Mouse (Mus musculus) regulatory T cell (primary cell): ENCODE measurements at regions not wholly inside any gene's neighbourhood (a gene's known extent, or its start where the extent isn't known, plus 50 kb on each side); places are given as distances from the start of the nearest gene placed in this dataset.

Experiments used
- in situ Hi-C: fragments of 300-600 bp; cut with MboI, MseI; formaldehyde crosslinking; loops from one replicate; pipeline ENCODE4 v1.15.1; 2025; ENCODE audit warnings: high pct_unique_total_duplicates

GRCm38 (mm10) chr13:63627184-63627893, 53.9 kb upstream of the Ptch1 start:
- in situ Hi-C loops, result no loop called here

DNA sequence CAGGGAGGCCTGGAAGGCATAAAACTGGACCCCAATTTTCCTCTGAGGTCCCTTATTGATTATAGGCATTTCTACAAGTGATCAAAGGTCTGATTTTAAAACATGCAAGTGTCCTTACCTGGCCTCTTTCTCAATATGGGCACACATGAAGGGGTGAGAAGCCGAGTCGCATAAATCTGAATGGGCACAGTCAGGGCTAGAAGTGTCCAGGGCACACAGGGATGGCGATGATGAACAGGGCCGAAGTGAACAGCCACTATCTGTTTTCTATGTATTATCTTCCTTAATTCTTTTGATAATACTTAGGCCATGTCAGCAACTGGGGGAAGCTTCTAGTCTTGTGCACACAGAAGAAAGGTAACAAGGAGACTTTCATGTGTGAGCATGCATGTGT, 54.5 kb upstream of the Ptch1 start:
- in situ Hi-C loops, result no loop called here

GRCm38 (mm10) chr13:63631771-63632347, 58.5 kb upstream of the Ptch1 start:
- in situ Hi-C loops, result no loop called here

DNA sequence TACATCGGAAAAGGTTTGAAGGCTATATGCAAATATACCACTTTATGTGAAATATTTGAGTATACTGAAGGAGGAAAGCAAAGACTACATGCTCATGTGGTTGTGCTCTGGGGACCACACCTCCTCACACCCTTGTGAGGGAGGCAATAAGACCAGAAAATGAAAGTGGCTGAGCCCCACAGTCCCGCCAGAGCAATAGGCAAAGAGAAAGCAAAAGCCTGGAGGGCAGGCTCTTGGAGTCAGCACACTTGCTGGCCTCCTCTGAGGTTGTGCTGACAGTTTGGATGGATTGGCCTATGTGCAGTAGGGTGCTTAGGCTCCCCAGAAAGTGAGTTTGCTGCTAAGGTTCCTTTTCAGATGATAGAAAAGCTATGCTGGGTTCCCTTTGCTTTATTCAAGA, 60.9 kb upstream of the Ptch1 start:
- in situ Hi-C loops, result no loop called here

DNA sequence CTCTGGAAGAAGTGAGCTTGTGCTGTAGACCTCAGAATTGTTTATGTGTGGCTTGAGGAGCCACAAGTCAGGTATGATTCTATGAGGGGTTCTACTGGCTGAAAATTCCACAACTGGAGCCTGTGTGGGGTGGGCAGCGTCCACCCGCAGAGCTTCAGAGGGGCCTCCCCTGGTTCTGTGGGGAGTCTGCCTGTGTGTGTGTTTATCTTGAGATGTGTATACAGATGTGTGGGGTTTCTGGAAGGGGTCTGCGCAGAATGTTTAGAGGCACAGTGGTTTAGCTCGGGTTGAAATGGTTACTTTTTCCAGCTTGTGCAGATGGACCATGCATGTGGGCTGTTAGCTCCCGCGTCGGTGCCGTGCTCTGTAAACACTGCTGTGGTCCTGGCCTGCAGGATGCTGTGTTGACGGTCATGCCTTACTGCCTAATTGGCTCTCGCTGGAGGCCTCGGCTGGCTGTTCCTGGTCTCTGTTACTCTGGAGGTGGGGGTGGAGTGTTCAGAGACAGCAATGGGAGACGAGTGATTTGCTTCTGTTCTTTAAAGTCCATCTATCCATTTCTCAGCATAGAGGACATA, 68.3 kb upstream of the Ptch1 start:
- in situ Hi-C loops, result no loop called here

- in situ Hi-C loops, result no loop called here
These were observed 69.2 kb upstream of the Ptch1 start for GRCm38 (mm10) chr13:63642617-63643016.

DNA sequence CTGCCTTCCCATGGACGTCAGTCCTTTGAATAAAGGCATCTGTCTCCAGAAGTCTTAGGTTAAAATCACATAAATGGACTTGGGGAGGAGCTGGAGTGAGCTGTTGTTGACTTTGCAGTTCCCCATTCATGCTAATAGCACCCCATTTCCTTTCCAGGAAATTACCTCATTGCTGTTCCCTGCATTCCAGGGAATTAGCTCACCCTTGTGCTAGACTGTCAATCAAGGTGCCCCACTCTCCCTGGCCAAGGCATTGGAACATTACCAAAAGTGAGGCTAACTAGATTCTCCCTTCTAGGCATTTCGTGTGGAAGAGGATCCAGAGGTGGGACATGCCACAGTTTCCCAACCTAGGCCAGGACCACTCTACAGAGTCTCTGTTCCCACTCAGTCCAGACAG, 70.0 kb upstream of the Ptch1 start:
- in situ Hi-C loops, result no loop called here

- in situ Hi-C loops, result no loop called here
These were observed 70.9 kb upstream of the Ptch1 start for GRCm38 (mm10) chr13:63644308-63644707.

DNA sequence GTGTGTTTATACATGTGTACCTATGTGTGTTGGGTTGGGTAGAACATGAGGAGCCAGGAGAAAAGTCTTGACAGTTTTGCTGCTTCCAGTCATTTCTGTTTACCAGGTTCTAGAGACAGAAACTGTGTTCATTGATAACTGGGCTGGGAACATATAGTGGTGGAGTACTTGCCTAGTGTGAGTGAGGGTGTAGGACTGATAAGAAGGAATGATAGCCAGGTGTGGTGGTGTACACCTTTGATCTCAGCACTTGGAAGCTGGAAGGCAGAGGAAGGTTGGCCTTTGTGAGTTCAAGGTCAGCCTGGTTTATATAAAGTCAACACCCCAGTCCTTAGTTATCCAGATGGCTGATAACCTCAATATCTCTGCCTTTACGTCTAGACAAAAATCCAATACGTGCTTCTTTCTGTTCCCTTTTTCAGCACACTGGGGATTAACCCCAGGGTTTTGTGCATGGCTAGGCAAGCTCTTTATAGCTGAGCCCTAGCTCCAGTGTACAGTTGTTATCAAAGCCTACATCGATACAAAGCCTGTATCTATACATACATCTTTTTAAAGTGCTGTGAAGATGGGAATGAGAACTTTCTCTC, 75.8 kb upstream of the Ptch1 start:
- in situ Hi-C loops, result no loop called here

GRCm38 (mm10) chr13:63654514-63654913, 81.1 kb upstream of the Ptch1 start:
- in situ Hi-C loops, result no loop called here

- in situ Hi-C loops, result no loop called here
These were observed 83.7 kb upstream of the Ptch1 start for GRCm38 (mm10) chr13:63657115-63657514.

- in situ Hi-C loops, result no loop called here
These were observed 86.0 kb upstream of the Ptch1 start for GRCm38 (mm10) chr13:63659412-63659811.

DNA sequence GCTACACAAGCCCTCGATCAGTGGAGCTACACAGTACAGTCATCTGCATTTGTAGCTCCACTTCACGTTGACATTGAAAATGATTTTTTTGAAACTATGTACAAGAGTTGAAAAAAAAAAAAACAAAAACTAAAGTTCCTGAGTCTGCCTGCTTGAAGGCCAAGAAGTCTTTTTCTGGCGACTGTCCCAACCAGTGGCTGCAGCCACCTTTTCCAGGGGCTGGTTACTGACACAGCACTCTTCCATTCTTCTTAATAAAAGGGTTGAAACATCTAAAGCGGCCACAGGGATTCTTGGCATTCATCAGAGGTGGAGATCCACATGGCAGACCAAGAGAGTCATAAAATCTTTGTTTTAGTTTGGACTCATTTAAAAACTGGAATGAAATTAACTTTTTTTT, 87.0 kb upstream of the Ptch1 start:
- in situ Hi-C loops, result no loop called here

DNA sequence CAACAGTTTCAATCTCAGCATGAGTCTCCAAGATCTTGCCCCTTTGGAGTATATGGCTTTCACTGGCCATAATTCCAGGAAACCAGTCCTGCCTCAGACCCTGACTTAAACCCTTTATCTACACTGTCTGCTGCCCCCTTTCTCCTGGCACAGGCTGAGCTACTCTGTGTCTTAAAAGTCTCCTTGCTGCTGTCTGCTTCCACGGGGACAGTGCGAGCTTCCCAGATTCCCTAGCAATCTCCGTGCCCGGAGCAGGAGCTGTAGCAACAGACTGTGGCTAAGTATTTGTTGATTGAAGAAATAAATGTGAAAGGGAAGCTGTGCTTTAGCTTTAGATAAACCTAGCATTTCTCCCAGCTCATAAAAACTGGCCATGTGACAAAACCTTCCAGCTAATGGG, 95.2 kb upstream of the Ptch1 start:
- in situ Hi-C loops, result no loop called here

GRCm38 (mm10) chr13:63669031-63669430, 95.6 kb upstream of the Ptch1 start:
- in situ Hi-C loops, result no loop called here

DNA sequence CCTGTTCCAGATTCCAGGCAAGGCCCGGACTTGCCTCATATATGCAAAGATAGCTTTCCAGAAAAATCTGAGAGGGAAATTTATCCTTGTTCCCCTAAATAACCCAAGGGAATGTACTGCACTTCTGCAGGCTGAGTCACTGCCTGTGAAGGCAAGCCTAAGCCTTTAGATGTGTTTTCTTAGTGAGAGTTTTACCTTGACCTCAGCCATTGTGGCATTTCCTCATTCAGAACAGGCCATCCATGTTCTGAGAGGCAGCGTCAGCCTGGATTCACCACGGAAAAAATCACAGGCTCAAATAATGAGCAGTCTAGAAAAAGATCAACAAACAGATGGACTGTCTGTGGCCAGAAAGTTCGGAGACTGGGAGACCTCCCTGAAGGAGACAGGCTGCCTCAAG, 99.0 kb upstream of the Ptch1 start:
- in situ Hi-C loops, result no loop called here

DNA sequence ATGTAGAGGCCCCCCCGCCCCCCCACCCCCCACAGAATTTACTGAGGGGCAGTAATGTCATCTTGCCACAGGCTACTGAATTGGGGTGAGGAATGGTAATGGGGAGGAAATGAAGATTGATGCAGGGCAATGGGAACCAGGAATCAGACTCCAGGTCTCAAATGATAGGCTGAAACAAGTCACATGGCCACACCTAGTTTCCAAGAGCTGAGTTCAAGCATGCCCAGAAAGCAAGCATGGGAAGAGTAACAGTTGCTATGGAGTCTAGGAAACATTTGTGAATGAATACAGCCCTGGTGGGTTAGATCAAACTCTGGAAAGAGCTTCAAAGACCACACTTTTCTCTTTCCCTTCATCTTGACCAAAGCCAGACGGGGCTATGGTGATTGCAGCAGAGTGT, 104.3 kb upstream of the Ptch1 start:
- in situ Hi-C loops, result no loop called here

DNA sequence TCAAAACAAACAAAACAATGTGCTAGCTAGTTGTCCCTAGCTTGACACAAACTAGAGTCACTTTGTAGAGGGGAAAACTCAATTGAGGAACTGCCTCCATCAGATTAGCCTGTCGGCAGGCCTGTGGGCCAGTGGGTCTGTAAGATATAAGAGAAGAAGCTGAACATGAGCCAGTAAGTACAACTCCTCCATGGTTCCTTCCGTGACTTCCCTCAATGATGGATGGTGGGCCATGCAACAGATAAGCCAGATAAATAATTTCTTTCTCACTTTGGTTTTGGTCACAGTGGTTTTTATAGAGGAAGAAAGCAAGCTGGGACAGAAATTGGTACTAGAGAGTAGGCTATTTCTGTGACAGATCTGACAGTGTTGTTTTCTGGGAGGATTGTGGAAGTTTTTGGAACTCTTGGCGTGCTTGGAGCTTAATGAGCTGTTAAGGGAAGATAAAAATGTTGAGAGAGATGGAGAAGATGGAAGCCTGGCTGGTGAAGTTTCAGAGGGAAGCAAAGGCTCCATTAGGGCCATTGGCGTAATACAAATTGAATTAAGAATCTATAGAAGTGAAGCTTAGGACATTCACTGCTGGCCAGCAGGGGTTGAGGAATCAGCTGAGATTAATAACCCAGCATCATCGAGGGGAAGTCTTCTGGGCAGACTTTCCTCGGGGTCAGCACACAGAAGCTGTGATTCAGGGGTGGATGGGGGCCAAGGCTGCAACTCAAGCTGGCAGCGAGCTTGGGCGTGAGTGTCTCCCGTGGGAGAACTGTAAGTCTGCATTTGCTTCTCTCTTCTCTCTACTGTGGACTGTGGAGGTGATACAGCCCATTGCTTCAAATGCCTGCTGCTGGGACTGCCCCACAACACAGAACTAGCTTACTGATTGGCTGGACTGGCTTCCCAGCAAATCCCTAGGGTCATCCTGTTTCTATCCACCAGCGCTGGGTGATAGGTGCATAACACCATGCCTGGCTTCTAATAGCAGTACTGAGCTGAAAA, 105.2 kb upstream of the Ptch1 start:
- in situ Hi-C loops, result no loop called here

GRCm38 (mm10) chr13:63682341-63682740, 108.9 kb upstream of the Ptch1 start:
- in situ Hi-C loops, result no loop called here

DNA sequence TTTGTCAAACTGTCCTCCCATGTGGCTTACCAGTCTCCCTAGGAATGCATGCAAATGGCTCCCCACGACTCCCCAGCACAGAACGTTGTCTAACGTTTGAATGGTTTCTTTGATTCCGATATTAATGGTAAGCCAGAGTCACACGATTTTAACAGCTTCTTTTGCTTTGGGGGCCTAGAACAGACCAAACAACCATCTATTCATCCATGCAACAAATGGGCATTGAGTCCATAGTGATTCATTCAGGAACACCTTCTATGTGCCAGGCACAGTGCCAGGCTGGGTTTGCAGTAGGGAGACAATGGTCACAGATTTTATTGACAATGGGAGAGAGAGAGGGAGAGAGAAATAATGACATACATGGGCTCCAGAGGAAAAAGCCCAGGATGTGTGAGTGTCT, 118.6 kb upstream of the Ptch1 start:
- in situ Hi-C loops, result no loop called here

DNA sequence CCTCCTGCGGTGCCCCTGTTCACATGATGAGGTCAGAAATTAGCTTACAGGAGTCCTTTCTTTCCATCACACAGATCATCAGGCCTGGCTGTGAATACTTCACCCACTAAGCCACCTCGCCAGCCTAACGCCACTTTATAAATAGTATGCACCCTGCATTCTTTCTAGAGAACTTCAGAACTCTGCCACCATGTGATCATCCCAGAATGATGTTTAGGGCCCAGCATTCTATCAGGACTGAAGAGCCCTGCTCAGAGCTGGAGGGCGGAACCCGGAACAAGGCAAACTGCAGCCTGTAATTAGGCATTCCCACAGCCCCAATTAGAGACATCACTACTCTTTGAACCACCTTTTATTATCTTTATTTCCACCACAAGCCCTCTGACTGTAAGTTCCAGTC, 120.2 kb upstream of the Ptch1 start:
- in situ Hi-C loops, result no loop called here

- in situ Hi-C loops, result loop anchor here (5.0 kb wide), 2 partner anchors 341 to 396 kb away; no protein-coding TSS in a partner anchor
These were observed 118.6 kb upstream of the Ercc6l2 start for GRCm38 (mm10) chr13:63696399-63696798.
